Mouse (Mus musculus) left cerebral cortex, postnatal 14 days (tissue): Measurements from ENCODE around the gene Slc17a7. TPM values are rescaled to one million over a fixed set of nuclear protein-coding genes. Genes with fewer than 3 reads are reported as not detected.
"Not testable (repeated sequence)": the region's sequence is repeated elsewhere in the genome, so short reads cannot be mapped to it uniquely, and the experiment has no call there.

ENCODE experiments used
- DNase-seq, 2 experiments: peaks; one replicate each; pipeline ENCODE4 v3.0.0; 2021 to 2022; ENCODE audit warnings: low spot score in 2 of 2, mixed read lengths in 1 of 2
- intact Hi-C: fragments of 180-260 bp; cut with DNase I; formaldehyde crosslinking; loops from one replicate; pipeline ENCODE4 v1.15.1; 2025
- total RNA-seq, 2 experiments: library from RNA; stranded (reverse); gene quantifications; 2 replicates each; pipeline ENCODE4 v1.2.3; 2021

The Slc17a7 gene
- total RNA-seq, 2 experiments from 2014 or later = 1,570 to 1,628 TPM

GRCm38 (mm10) chr7:45150321-45150720 lies 13.4 kb upstream of the Slc17a7 start:
- DNase-seq = no peak
- intact Hi-C loops = no loop called here

GRCm38 (mm10) chr7:45151303-45151702 lies 12.4 kb upstream of the Slc17a7 start:
- DNase-seq = no peak
- intact Hi-C loops = no loop called here

- DNase-seq, intact Hi-C loops: not testable (repeated sequence)
These were observed 10.7 kb upstream of the Slc17a7 start for GRCm38 (mm10) chr7:45153052-45153451.

GRCm38 (mm10) chr7:45153586-45153985 lies 10.2 kb upstream of the Slc17a7 start:
- intact Hi-C loops = no loop called here
- DNase-seq = no peak

GRCm38 (mm10) chr7:45154096-45154992 lies 9.4 kb upstream of the Slc17a7 start, which contains the start of the genes Pih1d1 and Aldh16a1:
Gene Pih1d1 (plus strand): TSS chr7:45154303.
Gene Aldh16a1 (minus strand): TSS chr7:45154584.
- intact Hi-C loops = no loop called here
- peak; percentile 97 to 98 for DNase-seq

GRCm38 (mm10) chr7:45154993-45155514 lies 8.7 kb upstream of the Slc17a7 start:
- peak; percentile 56 to 78 for DNase-seq
- intact Hi-C loops = no loop called here

GRCm38 (mm10) chr7:45155590-45155989 lies 8.2 kb upstream of the Slc17a7 start:
- intact Hi-C loops = no loop called here
- DNase-seq = no peak

- intact Hi-C loops = no loop called here
- DNase-seq = no peak
These were observed 7.5 kb upstream of the Slc17a7 start for GRCm38 (mm10) chr7:45156206-45156605.

- DNase-seq = no peak
- intact Hi-C loops = no loop called here
These were observed 6.3 kb upstream of the Slc17a7 start for GRCm38 (mm10) chr7:45157459-45157858.

- intact Hi-C loops = no loop called here
- DNase-seq = no peak
These were observed 4.8 kb upstream of the Slc17a7 start for GRCm38 (mm10) chr7:45158991-45159390.

GRCm38 (mm10) chr7:45160316-45160800 lies 3.4 kb upstream of the Slc17a7 start:
- intact Hi-C loops = no loop called here

GRCm38 (mm10) chr7:45160866-45161265 lies 2.9 kb upstream of the Slc17a7 start:
- DNase-seq = no peak
- intact Hi-C loops = no loop called here

More at GRCm38 (mm10) chr7:45160316-45160800, 3.4 kb upstream of the Slc17a7 start:
- DNase-seq = no peak

GRCm38 (mm10) chr7:45161612-45162473 lies 1.9 kb upstream of the Slc17a7 start:
- intact Hi-C loops = loop anchor here (2.0 kb wide), 2 partner anchors 37 to 137 kb away; no protein-coding TSS in a partner anchor
- peak; percentile 94 to 95 for DNase-seq

GRCm38 (mm10) chr7:45162551-45162950 lies 1.2 kb upstream of the Slc17a7 start:
- no peak for DNase-seq
- intact Hi-C loops = loop anchor here (2.0 kb wide), 2 partner anchors 36 to 136 kb away; no protein-coding TSS in a partner anchor

GRCm38 (mm10) chr7:45162996-45163615 lies 643 bp upstream of the Slc17a7 start:
- DNase-seq = no peak
- intact Hi-C loops = loop anchor here (2.0 kb wide), 2 partner anchors 36 to 136 kb away; no protein-coding TSS in a partner anchor

GRCm38 (mm10) chr7:45164833-45165232 lies 1.1 kb downstream of the Slc17a7 start:
- no peak for DNase-seq
- intact Hi-C loops = loop anchor here (5.0 kb wide), 1 partner anchor 67 kb away; no protein-coding TSS in a partner anchor

GRCm38 (mm10) chr7:45165701-45166100 lies 2.0 kb downstream of the Slc17a7 start:
- intact Hi-C loops = loop anchor here (5.0 kb wide), 1 partner anchor 67 kb away; no protein-coding TSS in a partner anchor

GRCm38 (mm10) chr7:45166950-45167401 lies 3.2 kb downstream of the Slc17a7 start:
- peak; percentile 64 to 65 for DNase-seq
- intact Hi-C loops = loop anchor here (5.0 kb wide), 1 partner anchor 65 kb away; no protein-coding TSS in a partner anchor

More at GRCm38 (mm10) chr7:45165701-45166100, 2.0 kb downstream of the Slc17a7 start:
- DNase-seq = no peak
